Mouse (Mus musculus): ENCODE measurements around the gene Srrm4.

GRCm38 (mm10) chr5:116523553-116523952 is 68.1 kb downstream of the Srrm4 start:
- TF ChIP-seq CTCF (IDR thresholded peaks at IDR 0.05), result no peak
- TF ChIP-seq EP300 (IDR thresholded peaks at IDR 0.05), result no peak

Data from lung, postnatal 0 days (tissue).